Mouse (Mus musculus) neural tube, embryonic 12.5 days (tissue): ENCODE measurements around the gene Pabpn1l. TPM values are rescaled to one million over a fixed set of nuclear protein-coding genes. Genes with fewer than 3 reads are reported as not detected.
A peak's percentile ranks its signal among the peaks of the same experiment; 100 is the strongest.
"Not testable (repeated sequence)": the region's sequence is repeated elsewhere in the genome, so short reads cannot be mapped to it uniquely, and the experiment has no call there.

Experiments
- ATAC-seq: fragments of 200-750 bp; cut with Nextera tagmentation; 2 replicates; pipeline ENCODE4 v1.8.0; 2017; ENCODE audit warnings: low read depth, mild to moderate bottlenecking, moderate TSS enrichment, moderate library complexity; ENCODE audit not compliant: low FRiP score
- H3K27ac ChIP-seq: fragments of 300-500 bp; sonication (generic); 2 replicates; pipeline ENCODE4 v1.5.1; 2016
- H3K27me3 ChIP-seq: fragments of 300-500 bp; sonication (generic); replicated peaks from 2 replicates; pipeline ENCODE4 v1.6.1; 2016; ENCODE audit warnings: mild to moderate bottlenecking
- H3K36me3 ChIP-seq: fragments of 300-500 bp; sonication (generic); 2 replicates; pipeline ENCODE4 v1.6.1; 2016; ENCODE audit warnings: mild to moderate bottlenecking
- H3K4me1 ChIP-seq: fragments of 300-500 bp; sonication (generic); 2 replicates; pipeline ENCODE4 v1.6.1; 2016
- H3K4me2 ChIP-seq: fragments of 300-500 bp; sonication (generic); replicated peaks from 2 replicates; pipeline ENCODE4 v1.6.1; 2016; ENCODE audit warnings: mild to moderate bottlenecking
- H3K4me3 ChIP-seq: fragments of 300-500 bp; sonication (generic); 2 replicates; pipeline ENCODE4 v1.5.1; 2016
- H3K9ac ChIP-seq: fragments of 300-500 bp; sonication (generic); 2 replicates; pipeline ENCODE4 v1.6.1; 2016; ENCODE audit warnings: mild to moderate bottlenecking
- H3K9me3 ChIP-seq: fragments of 300-500 bp; sonication (generic); 2 replicates; pipeline ENCODE4 v1.6.1; 2016; ENCODE audit warnings: mild to moderate bottlenecking
- WGBS: fragments of 180-500 bp; shearing (Covaris S2); methylation state at CpG from one replicate; pipeline ENCODE4 v1.1.7; 2016; 5-methylcytosine and 5-hydroxymethylcytosine counted together
- polyA plus RNA-seq: library from polyadenylated mRNA; unstranded; fragments of >200 nt; fragmentation: Nextera tagmentation; extraction: Ambion mirVana; gene quantifications from 2 replicates; pipeline ENCODE4 v1.2.1, GENCODE M21; 2016

Pabpn1l gene
- polyA plus RNA-seq, 1 experiment from 2014 or later: not detected

- Histone ChIP-seq H3K4me3 (no peak overlapping the region), H3K27me3 (no peaks in the 10 kb centered on the region), H3K4me1 (peaks cover 7% of the 10 kb centered on the region; the same call in 1 of the 2 replicates), H3K36me3 (no peaks in the 10 kb centered on the region), H3K4me2 (no peak overlapping the region), H3K27ac (no peak overlapping the region), H3K9ac (no peak overlapping the region), H3K9me3 (no peaks in the 10 kb centered on the region)
- 86% methylated on average over 9 of the region's 9 CpGs for WGBS
- ATAC-seq: no peak
Observed at GRCm38 (mm10) chr8:122584981-122585380, 37.6 kb downstream of the Pabpn1l start.

GRCm38 (mm10) chr8:122580926-122581325 lies 41.6 kb downstream of the Pabpn1l start:
- ATAC-seq: no peak
- no peak overlapping the region for H3K27ac ChIP-seq
- H3K36me3 ChIP-seq: no peaks in the 10 kb centered on the region
- peaks cover 21% of the 10 kb centered on the region for H3K4me1 ChIP-seq
- no peak overlapping the region for H3K9ac ChIP-seq
- H3K9me3 ChIP-seq: no peaks in the 10 kb centered on the region
- no peak overlapping the region for H3K4me3 ChIP-seq
- no peak overlapping the region for H3K4me2 ChIP-seq
- 65% methylated on average over 13 of the region's 15 CpGs for WGBS
- no peaks in the 10 kb centered on the region for H3K27me3 ChIP-seq

GRCm38 (mm10) chr8:122579196-122579595 lies 43.3 kb downstream of the Pabpn1l start:
- H3K4me1 ChIP-seq: peaks cover 32% of the 10 kb centered on the region
- H3K9me3 ChIP-seq: no peaks in the 10 kb centered on the region
- WGBS: 26% methylated on average over 7 of the region's 7 CpGs
- no peak overlapping the region for H3K4me2 ChIP-seq
- H3K27me3 ChIP-seq: no peaks in the 10 kb centered on the region
- no peak for ATAC-seq
- no peak overlapping the region for H3K27ac ChIP-seq
- peaks cover 2% of the 10 kb centered on the region; the same call in 1 of the 2 replicates for H3K36me3 ChIP-seq
- H3K4me3 ChIP-seq: no peak overlapping the region
- H3K9ac ChIP-seq: no peak overlapping the region

- 44% methylated on average over 10 of the region's 10 CpGs for WGBS
Observed at GRCm38 (mm10) chr8:122577116-122577515, 45.4 kb downstream of the Pabpn1l start.

GRCm38 (mm10) chr8:122576648-122577022 lies 45.9 kb downstream of the Pabpn1l start, which contains the start of gene Aprt:
TSS of gene Aprt (minus strand) at chr8:122576909.
- Histone ChIP-seq H3K36me3 (peaks cover 17% of the 10 kb centered on the region), H3K4me1 (peaks cover 32% of the 10 kb centered on the region), H3K27ac (no peak within 1 kb of the TSS), H3K27me3 (no peaks in the 10 kb centered on the region), H3K9ac (peak within 1 kb of the TSS; percentile 74), H3K9me3 (no peaks in the 10 kb centered on the region), H3K4me2 (peak within 1 kb of the TSS; percentile 78), H3K4me3 (peak within 1 kb of the TSS; percentile 51)
- peak; percentile 87 for ATAC-seq
- under 1% methylated on average over 39 of the region's 39 CpGs for WGBS

More at GRCm38 (mm10) chr8:122577116-122577515, 45.4 kb downstream of the Pabpn1l start:
- no peak overlapping the region for H3K9ac ChIP-seq
- H3K4me1 ChIP-seq: peaks cover 32% of the 10 kb centered on the region
- 0 out of 2 replicates have a peak overlapping the region, but pooled peaks have one; percentile 51 for H3K4me3 ChIP-seq
- H3K27ac ChIP-seq: no peak overlapping the region
- ATAC-seq: peak; percentile 18; the same call in 1 of the 2 replicates
- H3K4me2 ChIP-seq: peak overlapping the region; percentile 78
- H3K9me3 ChIP-seq: no peaks in the 10 kb centered on the region
- H3K27me3 ChIP-seq: no peaks in the 10 kb centered on the region
- peaks cover 12% of the 10 kb centered on the region for H3K36me3 ChIP-seq

- ATAC-seq: peak; percentile 45
- H3K9me3 ChIP-seq: no peaks in the 10 kb centered on the region
- peaks cover 32% of the 10 kb centered on the region for H3K4me1 ChIP-seq
- 17% methylated on average over 21 of the region's 21 CpGs for WGBS
- peaks cover 23% of the 10 kb centered on the region for H3K36me3 ChIP-seq
- H3K27me3 ChIP-seq: no peaks in the 10 kb centered on the region
- H3K27ac ChIP-seq: no peak overlapping the region
- H3K9ac ChIP-seq: peak overlapping the region; percentile 74
- H3K4me2 ChIP-seq: peak overlapping the region; percentile 78
- H3K4me3 ChIP-seq: peak overlapping the region; percentile 51
Observed at GRCm38 (mm10) chr8:122575735-122576647, 46.5 kb downstream of the Pabpn1l start.

GRCm38 (mm10) chr8:122575286-122575685 lies 47.3 kb downstream of the Pabpn1l start:
- no peaks in the 10 kb centered on the region for H3K9me3 ChIP-seq
- ATAC-seq: no peak
- no peaks in the 10 kb centered on the region for H3K27me3 ChIP-seq
- peak overlapping the region; percentile 74; the same call in 1 of the 2 replicates for H3K9ac ChIP-seq
- peak overlapping the region; percentile 78 for H3K4me2 ChIP-seq
- H3K4me3 ChIP-seq: no peak overlapping the region
- no peak overlapping the region for H3K27ac ChIP-seq
- H3K36me3 ChIP-seq: peaks cover 30% of the 10 kb centered on the region
- 82% methylated on average over 8 of the region's 8 CpGs for WGBS
- peaks cover 32% of the 10 kb centered on the region for H3K4me1 ChIP-seq

GRCm38 (mm10) chr8:122574667-122575251 lies 47.8 kb downstream of the Pabpn1l start:
- H3K9ac ChIP-seq: 0 out of 2 replicates have a peak overlapping the region, but pooled peaks have one; percentile 5
- WGBS: 39% methylated on average over 10 of the region's 10 CpGs
- H3K4me2 ChIP-seq: peak overlapping the region; percentile 78
- peaks cover 36% of the 10 kb centered on the region for H3K36me3 ChIP-seq
- no peak for ATAC-seq
- H3K27me3 ChIP-seq: no peaks in the 10 kb centered on the region
- peaks cover 32% of the 10 kb centered on the region for H3K4me1 ChIP-seq
- H3K4me3 ChIP-seq: no peak overlapping the region
- H3K27ac ChIP-seq: no peak overlapping the region
- no peaks in the 10 kb centered on the region for H3K9me3 ChIP-seq

- WGBS: 43% methylated on average over 3 of the region's 3 CpGs
- H3K36me3 ChIP-seq: peaks cover 40% of the 10 kb centered on the region
- H3K27ac ChIP-seq: no peak overlapping the region
- no peak overlapping the region for H3K9ac ChIP-seq
- ATAC-seq: no peak
- H3K4me3 ChIP-seq: no peak overlapping the region
- H3K27me3 ChIP-seq: no peaks in the 10 kb centered on the region
- no peak overlapping the region for H3K4me2 ChIP-seq
- peaks cover 36% of the 10 kb centered on the region for H3K4me1 ChIP-seq
- H3K9me3 ChIP-seq: no peaks in the 10 kb centered on the region
Observed at GRCm38 (mm10) chr8:122574264-122574663, 48.3 kb downstream of the Pabpn1l start.

GRCm38 (mm10) chr8:122573577-122573976 lies 49.0 kb downstream of the Pabpn1l start:
- 56% methylated on average over 9 of the region's 9 CpGs for WGBS
- Histone ChIP-seq H3K4me2 (no peak overlapping the region), H3K9ac (no peak overlapping the region), H3K27ac (no peak overlapping the region), H3K9me3 (no peaks in the 10 kb centered on the region), H3K27me3 (no peaks in the 10 kb centered on the region), H3K4me3 (no peak overlapping the region), H3K36me3 (peaks cover 40% of the 10 kb centered on the region), H3K4me1 (peaks cover 40% of the 10 kb centered on the region)
- ATAC-seq: no peak

GRCm38 (mm10) chr8:122573176-122573575 lies 49.4 kb downstream of the Pabpn1l start:
- 26% methylated on average over 4 of the region's 4 CpGs for WGBS
- peaks cover 40% of the 10 kb centered on the region for H3K36me3 ChIP-seq
- not testable (repeated sequence) for H3K4me2 ChIP-seq, H3K27me3 ChIP-seq, H3K4me3 ChIP-seq, ATAC-seq, H3K9ac ChIP-seq, H3K27ac ChIP-seq, H3K9me3 ChIP-seq
- H3K4me1 ChIP-seq: peaks cover 44% of the 10 kb centered on the region

- no peak for ATAC-seq
- Histone ChIP-seq H3K36me3 (peaks cover 40% of the 10 kb centered on the region), H3K27me3 (no peaks in the 10 kb centered on the region), H3K27ac (no peak overlapping the region), H3K4me1 (peaks cover 46% of the 10 kb centered on the region), H3K4me2 (no peak overlapping the region), H3K9ac (no peak overlapping the region), H3K9me3 (no peaks in the 10 kb centered on the region), H3K4me3 (no peak overlapping the region)
- WGBS: 93% methylated on average over 3 of the region's 3 CpGs
Observed at GRCm38 (mm10) chr8:122572751-122573150, 49.8 kb downstream of the Pabpn1l start.
